Mouse (Mus musculus) adipocyte (in vitro differentiated cells): ENCODE data around the gene Cabcoco1.

Experiments used
- DNase-seq: peaks from one replicate; pipeline ENCODE4 v3.0.0-alpha.2; 2016; ENCODE audit warnings: low spot score

Cabcoco1 gene

GRCm38 (mm10) chr10:68435754-68436153, 105.9 kb downstream of the Cabcoco1 start:
- no peak for DNase-seq

- no peak for DNase-seq
Measured at GRCm38 (mm10) chr10:68435001-68435560, 106.6 kb downstream of the Cabcoco1 start.

GRCm38 (mm10) chr10:68434045-68434639, 107.6 kb downstream of the Cabcoco1 start:
- no peak for DNase-seq

GRCm38 (mm10) chr10:68431346-68431745, 110.3 kb downstream of the Cabcoco1 start:
- DNase-seq, result no peak

- no peak for DNase-seq
Measured at GRCm38 (mm10) chr10:68430929-68431328, 110.8 kb downstream of the Cabcoco1 start.

GRCm38 (mm10) chr10:68420393-68420920, 121.2 kb downstream of the Cabcoco1 start:
- no peak for DNase-seq

- DNase-seq, result no peak
Measured at GRCm38 (mm10) chr10:68419893-68420292, 121.8 kb downstream of the Cabcoco1 start.

GRCm38 (mm10) chr10:68417074-68417790, 124.5 kb downstream of the Cabcoco1 start:
- DNase-seq, result no peak

GRCm38 (mm10) chr10:68405936-68406335, 135.8 kb downstream of the Cabcoco1 start:
- DNase-seq, result no peak

- no peak for DNase-seq
Measured at GRCm38 (mm10) chr10:68396786-68397185, 144.9 kb downstream of the Cabcoco1 start.

GRCm38 (mm10) chr10:68396083-68396482, 145.6 kb downstream of the Cabcoco1 start:
- DNase-seq, result no peak

- no peak for DNase-seq
Measured at GRCm38 (mm10) chr10:68391640-68392039, 150.1 kb downstream of the Cabcoco1 start.

GRCm38 (mm10) chr10:68388802-68389201, 152.9 kb downstream of the Cabcoco1 start:
- no peak for DNase-seq

GRCm38 (mm10) chr10:68388138-68388537, 153.6 kb downstream of the Cabcoco1 start:
- no peak for DNase-seq
